Comparison of ENCODE assay signal across 10 mouse cellular contexts in the genomic region with DNA sequence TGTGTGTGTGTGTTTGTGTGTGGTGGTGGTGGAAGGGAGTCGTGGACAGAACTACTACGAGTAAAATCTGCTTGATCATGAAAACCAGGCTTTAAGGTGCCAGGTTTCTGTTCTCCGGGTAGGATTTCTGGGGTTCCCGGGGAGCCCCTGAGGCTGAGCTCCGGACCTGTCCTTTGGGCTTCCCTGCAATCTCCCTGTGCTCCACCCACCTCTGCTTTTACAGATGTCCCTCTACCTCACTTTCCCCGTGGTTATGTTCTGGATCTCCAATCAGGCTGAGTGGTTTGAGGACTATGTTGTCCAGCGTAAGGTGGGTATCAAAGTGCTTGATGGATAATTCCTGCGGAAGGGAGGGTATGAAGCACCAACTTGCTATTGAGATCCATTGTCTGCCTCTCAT. TPM values are rescaled to one million over a fixed set of nuclear protein-coding genes. Genes with fewer than 3 reads are reported as not detected.
DNase-seq lines count a peak whose midpoint lies in the region; ATAC-seq and TF ChIP-seq lines count a peak whose summit lies in the region.
"Had no signal": no experiment of that assay in that cellular context is flagged by ENCODE, and none has a peak within 500 bp of the region (broad histone marks: within the 10 kb centered on the region; RNA-seq: fewer than 3 reads in every experiment).

No protein-coding gene starts in this region.

- no peak for TF ChIP-seq POLR2A in CH12.LX (IDR thresholded peaks at IDR 0.05; ENCODE audit: low read depth, low read length)

- in situ Hi-C loops in CH12.LX (cut with MboI; ENCODE audit: low pct_ligation_motif_present, low pct_unique_long_range_greater_than_20kb, low sequenced_read_pairs), result loop anchor here (10.0 kb wide), 1 partner anchor 47 kb away; no protein-coding TSS in a partner anchor

- peaks cover 31% of the 10 kb centered on the region for H3K4me1 ChIP-seq in erythroblast, embryonic 14.5 days (ENCODE audit: control insufficient read depth)
- peaks cover 6 to 27% of the 10 kb centered on the region in 2 experiments for H3K4me1 ChIP-seq in CH12.LX (ENCODE audit: control insufficient read depth in 1 of 2, insufficient read depth in 2 of 2)
- peaks cover 9% of the 10 kb centered on the region; the same call in 1 of the 2 replicates for H3K4me1 ChIP-seq in forebrain, embryonic 14.5 days (ENCODE audit: control insufficient read depth, insufficient read depth, low read length)
- peaks cover 31% of the 10 kb centered on the region for H3K4me1 ChIP-seq in liver, embryonic 15.5 days (replicated peaks)

- H3K4me3 ChIP-seq in erythroblast, embryonic 14.5 days (replicated peaks), result peak overlapping the region; percentile 78
- peak overlapping the region; percentile 72 to 93 (median 90) for H3K4me3 ChIP-seq in CH12.LX (replicated peaks in 1 of 3; ENCODE audit: low read depth in 2 of 3, low read length in 2 of 3, poor library complexity in 1 of 3)
- peak overlapping the region; percentile 79; the same call in 1 of the 2 replicates for H3K4me3 ChIP-seq in forebrain, embryonic 14.5 days (ENCODE audit: low read depth, low read length)
- H3K4me3 ChIP-seq in liver, embryonic 15.5 days (replicated peaks), result peak overlapping the region; percentile 94

- TF ChIP-seq CTCF in CH12.LX (conservative IDR thresholded peaks at IDR 0.05 in 1 of 2, IDR thresholded peaks at IDR 0.05 in 1 of 2; ENCODE audit: low read depth in 2 of 2, low read length in 2 of 2), result no peak

- TF ChIP-seq EP300 in CH12.LX (IDR thresholded peaks at IDR 0.05; ENCODE audit: low read length), result no peak

- peaks cover 25% of the 10 kb centered on the region for H3K79me2 ChIP-seq in CH12.LX (replicated peaks; ENCODE audit: control insufficient read depth, extremely low read depth, insufficient read depth, poor library complexity, severe bottlenecking)

- H3K4me2 ChIP-seq in CH12.LX (ENCODE audit: insufficient read depth, low read depth, poor library complexity, severe bottlenecking), result peak overlapping the region; percentile 41
- peak overlapping the region; percentile 71 for H3K4me2 ChIP-seq in forebrain, embryonic 14.5 days (ENCODE audit: low read length)
- H3K4me2 ChIP-seq in liver, embryonic 15.5 days, result peak overlapping the region; percentile 82

- no peaks in the 10 kb centered on the region for H3K9me3 ChIP-seq in erythroblast, embryonic 14.5 days (ENCODE audit: control insufficient read depth, low read length)
- no peaks in the 10 kb centered on the region for H3K9me3 ChIP-seq in CH12.LX (replicated peaks; ENCODE audit: low read length)
- H3K9me3 ChIP-seq in forebrain, embryonic 14.5 days (replicated peaks; ENCODE audit: control insufficient read depth, low read length), result no peaks in the 10 kb centered on the region
- H3K9me3 ChIP-seq in liver, embryonic 15.5 days (replicated peaks), result no peaks in the 10 kb centered on the region

- no peak for ATAC-seq in erythroblast, adult 5-6 weeks (replicated peaks; ENCODE audit: low FRiP score, poor library complexity, severe bottlenecking)
- ATAC-seq in forebrain, embryonic 14.5 days, result no peak
- no peak for ATAC-seq in liver, embryonic 15.5 days (ENCODE audit: insufficient read depth)
- no peak for ATAC-seq in erythroid progenitor cell, adult 5-6 weeks (replicated peaks; ENCODE audit: low FRiP score, poor library complexity, severe bottlenecking)

- 67% methylated on average over 8 of the region's 8 CpGs for WGBS in forebrain, embryonic 14.5 days
- 63% methylated on average over 8 of the region's 8 CpGs for WGBS in liver, embryonic 15.5 days (ENCODE audit: insufficient replicate concordance)

- peaks cover 35% of the 10 kb centered on the region for H3K36me3 ChIP-seq in erythroblast, embryonic 14.5 days (ENCODE audit: control insufficient read depth)
- peaks cover 24 to 61% of the 10 kb centered on the region in 2 experiments for H3K36me3 ChIP-seq in CH12.LX (replicated peaks in 1 of 2; ENCODE audit: control insufficient read depth in 1 of 2, insufficient read depth in 1 of 2, low read length in 1 of 2)
- peaks cover 17% of the 10 kb centered on the region for H3K36me3 ChIP-seq in forebrain, embryonic 14.5 days (ENCODE audit: control insufficient read depth, insufficient read depth, low read length)
- peaks cover 17% of the 10 kb centered on the region for H3K36me3 ChIP-seq in liver, embryonic 15.5 days (replicated peaks)

- no peak overlapping the region for H3K27ac ChIP-seq in CH12.LX (ENCODE audit: insufficient read depth, low read depth)
- no peak overlapping the region for H3K27ac ChIP-seq in forebrain, embryonic 14.5 days (ENCODE audit: low read depth, low read length)
- no peak overlapping the region for H3K27ac ChIP-seq in liver, embryonic 15.5 days (replicated peaks)

- no peaks in the 10 kb centered on the region for H3K27me3 ChIP-seq in erythroblast, embryonic 14.5 days (ENCODE audit: control insufficient read depth)
- no peaks in the 10 kb centered on the region for H3K27me3 ChIP-seq in CH12.LX (replicated peaks)
- no peaks in the 10 kb centered on the region for H3K27me3 ChIP-seq in forebrain, embryonic 14.5 days (replicated peaks; ENCODE audit: control insufficient read depth, insufficient read depth, low read length)
- no peaks in the 10 kb centered on the region for H3K27me3 ChIP-seq in liver, embryonic 15.5 days

- DNase-seq in CH12.LX (ENCODE audit: extremely low read depth), result no peak
- no peak for DNase-seq in forebrain, embryonic 14.5 days (ENCODE audit: low spot score)
- DNase-seq in thymus, postnatal 0 days (ENCODE audit: low spot score), result no peak
- no peak for DNase-seq in layer of hippocampus, adult 11-12 months (ENCODE audit: low spot score)
- DNase-seq: cerebellum, adult 8-10 months had no signal

- TF ChIP-seq RAD21 in CH12.LX (IDR thresholded peaks at IDR 0.05; ENCODE audit: low read depth, low read length), result no peak

- H3K9ac ChIP-seq in CH12.LX (ENCODE audit: insufficient read depth, low read depth), result peak overlapping the region; percentile 77
- H3K9ac ChIP-seq in forebrain, embryonic 14.5 days (ENCODE audit: low read length), result peak overlapping the region; percentile 76
- peak overlapping the region; percentile 68; the same call in 1 of the 2 replicates for H3K9ac ChIP-seq in liver, embryonic 15.5 days

- dilution Hi-C loops in CH12.LX (cut with MboI; ENCODE audit: extremely low pct_ligation_motif_present, extremely low pct_unique_long_range_greater_than_20kb, low sequenced_read_pairs), result no loop called here

RNA-seq across cellular contexts. Expression of a gene that starts 0.8 kb away (rescaled TPM):
- 12.7 and 17.8 TPM in 2 replicates for polyA plus RNA-seq in erythroblast, embryonic 14.5 days (2012)
- 49.1 and 125 TPM in 2 replicates for total RNA-seq in erythroblast, adult 5-6 weeks (2015; ENCODE audit: low replicate concordance)
- 57.1 and 125 TPM in 2 replicates for total RNA-seq in erythroblast, adult 5-6 weeks (2017; ENCODE audit: low replicate concordance)
- 70.2 and 85.3 TPM in 2 replicates for total RNA-seq in CH12.LX (2012; rRNA removed)
- 38.8 and 39.0 TPM in 2 replicates for total RNA-seq in CH12.LX (2014; rRNA removed)
- polyA plus RNA-seq in CH12.LX (2012; ENCODE audit: insufficient read length, low read depth), result 62.7 and 86.0 TPM in 2 replicates
- 95.7 and 99.8 TPM in 2 replicates for polyA plus RNA-seq in forebrain, embryonic 14.5 days (2014; fragmentation: Nextera tagmentation; extraction: Ambion mirVana)
- polyA plus RNA-seq in liver, embryonic 15.5 days (2015; fragmentation: Nextera tagmentation; extraction: Ambion mirVana), result 49.8 and 72.1 TPM in 2 replicates
- polyA plus RNA-seq in thymus, postnatal 0 days (2015; fragmentation: Nextera tagmentation; extraction: Ambion mirVana), result 182 and 202 TPM in 2 replicates
- 48.6 and 125 TPM in 2 replicates for total RNA-seq in erythroid progenitor cell, adult 5-6 weeks (2015; ENCODE audit: low replicate concordance)
- 65.1 and 137 TPM in 2 replicates for total RNA-seq in erythroid progenitor cell, adult 5-6 weeks (2017; ENCODE audit: low replicate concordance)

RNA-seq across cellular contexts. Expression of a gene that starts 1.0 kb away (rescaled TPM):
- 4.2 and 4.7 TPM in 2 replicates for polyA plus RNA-seq in erythroblast, embryonic 14.5 days (2012)
- total RNA-seq in erythroblast, adult 5-6 weeks (2015; ENCODE audit: low replicate concordance), result 4.4 and 5.4 TPM in 2 replicates
- 11.0 and 16.0 TPM in 2 replicates for total RNA-seq in erythroblast, adult 5-6 weeks (2017; ENCODE audit: low replicate concordance)
- total RNA-seq in CH12.LX (2012; rRNA removed) (60.7 and 62.7 TPM in 2 replicates), CH12.LX (2014; rRNA removed) (46.1 and 49.9 TPM in 2 replicates)
- 57.1 and 62.0 TPM in 2 replicates for polyA plus RNA-seq in CH12.LX (2012; ENCODE audit: insufficient read length, low read depth)
- 63.2 and 67.0 TPM in 2 replicates for polyA plus RNA-seq in forebrain, embryonic 14.5 days (2014; fragmentation: Nextera tagmentation; extraction: Ambion mirVana)
- 27.3 and 31.0 TPM in 2 replicates for polyA plus RNA-seq in liver, embryonic 15.5 days (2015; fragmentation: Nextera tagmentation; extraction: Ambion mirVana)
- 62.2 and 64.3 TPM in 2 replicates for polyA plus RNA-seq in thymus, postnatal 0 days (2015; fragmentation: Nextera tagmentation; extraction: Ambion mirVana)
- 8.8 and 12.3 TPM in 2 replicates for total RNA-seq in erythroid progenitor cell, adult 5-6 weeks (2015; ENCODE audit: low replicate concordance)
- 30.6 and 36.8 TPM in 2 replicates for total RNA-seq in erythroid progenitor cell, adult 5-6 weeks (2017; ENCODE audit: low replicate concordance)

RNA-seq across cellular contexts. Expression of a gene that starts 3.2 kb away (rescaled TPM):
- polyA plus RNA-seq in erythroblast, embryonic 14.5 days (2012), result not detected in 2 replicates
- total RNA-seq in erythroblast, adult 5-6 weeks (2015; ENCODE audit: low replicate concordance), result not detected in 2 replicates
- total RNA-seq in erythroblast, adult 5-6 weeks (2017; ENCODE audit: low replicate concordance), result not detected in 2 replicates
- total RNA-seq in CH12.LX (2012; rRNA removed) (0.29 and 0.38 TPM in 2 replicates), CH12.LX (2014; rRNA removed) (not detected in 2 replicates)
- polyA plus RNA-seq in CH12.LX (2012; ENCODE audit: insufficient read length, low read depth), result 0.56 TPM in 1 of 2 replicates, not detected in the other
- polyA plus RNA-seq in forebrain, embryonic 14.5 days (2014; fragmentation: Nextera tagmentation; extraction: Ambion mirVana), result 0.53 and 2.7 TPM in 2 replicates
- 0.09 and 0.22 TPM in 2 replicates for polyA plus RNA-seq in liver, embryonic 15.5 days (2015; fragmentation: Nextera tagmentation; extraction: Ambion mirVana)
- 0.31 and 0.42 TPM in 2 replicates for polyA plus RNA-seq in thymus, postnatal 0 days (2015; fragmentation: Nextera tagmentation; extraction: Ambion mirVana)
- total RNA-seq in erythroid progenitor cell, adult 5-6 weeks (2015; ENCODE audit: low replicate concordance), result not detected in 2 replicates
- total RNA-seq in erythroid progenitor cell, adult 5-6 weeks (2017; ENCODE audit: low replicate concordance), result not detected in 2 replicates
- polyA plus RNA-seq: large intestine, adult 2 months had no signal

RNA-seq across cellular contexts. Expression of a gene that starts 8.6 kb away (rescaled TPM):
- polyA plus RNA-seq in erythroblast, embryonic 14.5 days (2012), result 13.3 and 17.2 TPM in 2 replicates
- 44.7 and 49.2 TPM in 2 replicates for total RNA-seq in erythroblast, adult 5-6 weeks (2015; ENCODE audit: low replicate concordance)
- 43.8 and 74.6 TPM in 2 replicates for total RNA-seq in erythroblast, adult 5-6 weeks (2017; ENCODE audit: low replicate concordance)
- total RNA-seq in CH12.LX (2012; rRNA removed) (92.1 and 123 TPM in 2 replicates), CH12.LX (2014; rRNA removed) (53.9 and 60.9 TPM in 2 replicates)
- 136 and 149 TPM in 2 replicates for polyA plus RNA-seq in CH12.LX (2012; ENCODE audit: insufficient read length, low read depth)
- polyA plus RNA-seq in forebrain, embryonic 14.5 days (2014; fragmentation: Nextera tagmentation; extraction: Ambion mirVana), result 32.4 and 40.1 TPM in 2 replicates
- polyA plus RNA-seq in liver, embryonic 15.5 days (2015; fragmentation: Nextera tagmentation; extraction: Ambion mirVana), result 49.8 and 50.7 TPM in 2 replicates
- polyA plus RNA-seq in thymus, postnatal 0 days (2015; fragmentation: Nextera tagmentation; extraction: Ambion mirVana), result 114 and 120 TPM in 2 replicates
- total RNA-seq in erythroid progenitor cell, adult 5-6 weeks (2015; ENCODE audit: low replicate concordance), result 32.7 and 56.9 TPM in 2 replicates
- 34.7 and 49.1 TPM in 2 replicates for total RNA-seq in erythroid progenitor cell, adult 5-6 weeks (2017; ENCODE audit: low replicate concordance)

RNA-seq across cellular contexts. Expression of a gene that starts 33.5 kb away (rescaled TPM):
- polyA plus RNA-seq in erythroblast, embryonic 14.5 days (2012), result not detected in 2 replicates
- not detected in 2 replicates for total RNA-seq in erythroblast, adult 5-6 weeks (2015; ENCODE audit: low replicate concordance)
- not detected in 2 replicates for total RNA-seq in erythroblast, adult 5-6 weeks (2017; ENCODE audit: low replicate concordance)
- total RNA-seq in CH12.LX (2012; rRNA removed), result not detected in 2 replicates
- not detected in 2 replicates for total RNA-seq in CH12.LX (2014; rRNA removed)
- 0.27 TPM in 1 of 2 replicates, not detected in the other for polyA plus RNA-seq in CH12.LX (2012; ENCODE audit: insufficient read length, low read depth)
- polyA plus RNA-seq in forebrain, embryonic 14.5 days (2014; fragmentation: Nextera tagmentation; extraction: Ambion mirVana), result 0.26 and 0.32 TPM in 2 replicates
- not detected in 2 replicates for polyA plus RNA-seq in liver, embryonic 15.5 days (2015; fragmentation: Nextera tagmentation; extraction: Ambion mirVana)
- polyA plus RNA-seq in thymus, postnatal 0 days (2015; fragmentation: Nextera tagmentation; extraction: Ambion mirVana), result 1.0 and 1.5 TPM in 2 replicates
- not detected in 2 replicates for total RNA-seq in erythroid progenitor cell, adult 5-6 weeks (2015; ENCODE audit: low replicate concordance)
- not detected in 2 replicates for total RNA-seq in erythroid progenitor cell, adult 5-6 weeks (2017; ENCODE audit: low replicate concordance)
